Mouse (Mus musculus): ENCODE data around the gene Creb3l1.

DNA sequence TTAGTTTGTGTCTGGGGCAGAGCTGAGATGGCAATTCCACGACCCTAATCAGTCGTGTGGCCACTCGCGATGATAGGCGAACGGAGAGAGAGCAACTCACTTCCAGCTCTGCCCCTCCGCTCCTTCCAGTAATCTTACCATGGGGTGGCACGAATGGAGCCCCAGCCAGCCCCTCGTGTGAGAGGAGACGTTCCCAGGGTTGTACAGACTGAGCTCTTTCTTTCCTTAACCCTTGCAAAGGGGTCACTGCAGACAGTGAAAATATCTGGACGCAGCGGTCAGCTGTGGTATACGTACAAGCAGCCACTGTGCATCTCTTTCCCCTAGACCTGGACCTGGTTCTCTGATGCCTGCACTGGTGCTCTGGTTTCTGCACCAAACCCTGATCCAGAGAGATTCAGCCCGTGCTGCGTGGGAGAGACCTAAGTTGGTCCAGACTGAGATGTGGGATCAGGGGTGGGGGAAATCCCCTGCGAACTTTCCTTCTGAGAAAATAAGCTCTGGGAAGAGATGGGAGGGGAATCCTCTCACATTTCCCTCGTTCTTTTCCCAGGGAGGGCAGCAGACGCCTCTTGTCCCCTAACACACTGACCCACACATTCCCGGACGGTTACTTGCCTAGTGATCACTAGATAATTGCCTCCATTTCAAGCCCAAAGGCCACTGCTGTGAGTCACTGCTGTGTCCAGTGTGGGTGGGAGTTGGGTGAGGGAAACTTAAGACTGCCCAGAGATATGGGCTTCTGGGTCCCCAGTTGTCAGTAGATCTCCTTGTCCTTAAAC, 15.5 kb downstream of the Creb3l1 start:
- TF ChIP-seq CTCF (IDR thresholded peaks at IDR 0.05; ENCODE audit: control insufficient read depth, insufficient read depth, insufficient replicate concordance, low read depth, low read length) (no peak), POLR2A (IDR thresholded peaks at IDR 0.05; ENCODE audit: control insufficient read depth, low read depth, low read length) (no peak)
